Mouse (Mus musculus): ENCODE measurements at regions not wholly inside any gene's neighbourhood (a gene's known extent, or its start where the extent isn't known, plus 50 kb on each side); places are given as distances from the start of the nearest gene placed in this dataset.

- no peak for TF ChIP-seq GATA1 (IDR thresholded peaks at IDR 0.05; ENCODE audit: borderline replicate concordance, low read length)
- no peak for TF ChIP-seq FLI1 (IDR thresholded peaks at IDR 0.05; ENCODE audit: low read length)
Observed at GRCm38 (mm10) chr15:60762071-60762470, 91.5 kb downstream of the Fam84b start.

Measured in megakaryocyte, embryonic 14.5 days (primary cell).